Mouse (Mus musculus) retina, postnatal 1 day (tissue): ENCODE data around the gene Pdgfd.
"Not testable (repeated sequence)": the region's sequence is repeated elsewhere in the genome, so short reads cannot be mapped to it uniquely, and the experiment has no call there.

ENCODE experiments used
- DNase-seq: peaks from one replicate; pipeline ENCODE4 v3.0.0-alpha.2; 2012

Pdgfd gene

GRCm38 (mm10) chr9:6168391-6169037, at the start of gene Pdgfd:
Gene Pdgfd (plus strand): TSS chr9:6168584.
- peak; percentile 76 for DNase-seq

GRCm38 (mm10) chr9:6169038-6169431, 651 bp downstream of the Pdgfd start:
- DNase-seq = peak; percentile 34

GRCm38 (mm10) chr9:6170962-6171361, 2.6 kb downstream of the Pdgfd start:
- DNase-seq = no peak

- DNase-seq = no peak
Observed at GRCm38 (mm10) chr9:6173276-6173675, 4.9 kb downstream of the Pdgfd start.

- no peak for DNase-seq
Observed at GRCm38 (mm10) chr9:6175731-6176130, 7.3 kb downstream of the Pdgfd start.

- no peak for DNase-seq
Observed at GRCm38 (mm10) chr9:6182307-6182923, 14.0 kb downstream of the Pdgfd start.

GRCm38 (mm10) chr9:6187955-6188354, 19.6 kb downstream of the Pdgfd start:
- DNase-seq = peak; percentile 66

GRCm38 (mm10) chr9:6193352-6193751, 25.0 kb downstream of the Pdgfd start:
- DNase-seq = no peak

GRCm38 (mm10) chr9:6212862-6213261, 44.5 kb downstream of the Pdgfd start:
- no peak for DNase-seq

- no peak for DNase-seq
Observed at GRCm38 (mm10) chr9:6217505-6217904, 49.1 kb downstream of the Pdgfd start.

- DNase-seq = not testable (repeated sequence)
Observed at GRCm38 (mm10) chr9:6235982-6236381, 67.6 kb downstream of the Pdgfd start.

GRCm38 (mm10) chr9:6250320-6250719, 81.9 kb downstream of the Pdgfd start:
- DNase-seq = no peak

GRCm38 (mm10) chr9:6251990-6252389, 83.6 kb downstream of the Pdgfd start:
- no peak for DNase-seq

- no peak for DNase-seq
Observed at GRCm38 (mm10) chr9:6257072-6257471, 88.7 kb downstream of the Pdgfd start.

- no peak for DNase-seq
Observed at GRCm38 (mm10) chr9:6264820-6265219, 96.4 kb downstream of the Pdgfd start.

GRCm38 (mm10) chr9:6269796-6270280, 101.5 kb downstream of the Pdgfd start, which contains the start of gene Ddi1:
Gene Ddi1 (minus strand): TSS chr9:6269846.
- DNase-seq = no peak

- DNase-seq = no peak
Observed at GRCm38 (mm10) chr9:6276395-6276794, 108.0 kb downstream of the Pdgfd start.

GRCm38 (mm10) chr9:6277526-6277925, 109.1 kb downstream of the Pdgfd start:
- no peak for DNase-seq

- DNase-seq = no peak
Observed at GRCm38 (mm10) chr9:6286770-6287169, 118.4 kb downstream of the Pdgfd start.

GRCm38 (mm10) chr9:6289211-6289696, 120.9 kb downstream of the Pdgfd start:
- peak; percentile 11 for DNase-seq

GRCm38 (mm10) chr9:6298547-6298946, 130.2 kb downstream of the Pdgfd start:
- peak; percentile 8 for DNase-seq

- DNase-seq = no peak
Observed at GRCm38 (mm10) chr9:6302050-6302449, 133.7 kb downstream of the Pdgfd start.

GRCm38 (mm10) chr9:6304590-6304989, 136.2 kb downstream of the Pdgfd start:
- no peak for DNase-seq

- no peak for DNase-seq
Observed at GRCm38 (mm10) chr9:6305847-6306246, 137.5 kb downstream of the Pdgfd start.
